Mouse (Mus musculus) stomach, embryonic 14.5 days (tissue): Measurements from ENCODE around the gene 4930523C07Rik. TPM values are rescaled to one million over a fixed set of nuclear protein-coding genes. Genes with fewer than 3 reads are reported as not detected.

Source experiments
- ATAC-seq: fragments of 200-750 bp; cut with Nextera tagmentation; 2 replicates; pipeline ENCODE4 v1.8.0; 2017; ENCODE audit warnings: low read depth, moderate TSS enrichment; ENCODE audit not compliant: insufficient number of reproducible peaks, insufficient read depth, low FRiP score
- H3K27ac ChIP-seq: fragments of 300-500 bp; sonication (generic); 2 replicates; pipeline ENCODE4 v1.5.1; 2014; ENCODE audit warnings: mild to moderate bottlenecking, low read length, moderate library complexity, mixed read lengths
- H3K27me3 ChIP-seq: fragments of 300-500 bp; sonication (generic); 2 replicates; pipeline ENCODE4 v1.6.1; 2014; ENCODE audit warnings: low read length, control low read depth, mixed read lengths; ENCODE audit not compliant: control insufficient read depth, insufficient read depth
- H3K36me3 ChIP-seq: fragments of 300-500 bp; sonication (generic); 2 replicates; pipeline ENCODE4 v1.6.1; 2014; ENCODE audit warnings: mild to moderate bottlenecking, control low read depth, low read length, moderate library complexity, mixed read lengths; ENCODE audit not compliant: control insufficient read depth, insufficient read depth
- H3K4me1 ChIP-seq: fragments of 300-500 bp; sonication (generic); 2 replicates; pipeline ENCODE4 v1.6.1; 2014; ENCODE audit warnings: low read length, control low read depth, mixed read lengths; ENCODE audit not compliant: control insufficient read depth, insufficient read depth
- H3K4me2 ChIP-seq: fragments of 300-500 bp; sonication (generic); replicated peaks from 2 replicates; pipeline ENCODE4 v1.6.1; 2014; ENCODE audit warnings: low read depth, low read length, control low read depth
- H3K4me3 ChIP-seq: fragments of 300-500 bp; sonication (generic); 2 replicates; pipeline ENCODE4 v1.5.1; 2014; ENCODE audit warnings: low read depth, low read length, control low read depth
- H3K9ac ChIP-seq: fragments of 300-500 bp; sonication (generic); replicated peaks from 2 replicates; pipeline ENCODE4 v1.6.1; 2014; ENCODE audit warnings: low read depth, mild to moderate bottlenecking, control low read depth, low read length, moderate library complexity, mixed read lengths
- H3K9me3 ChIP-seq: fragments of 300-500 bp; sonication (generic); 2 replicates; pipeline ENCODE4 v1.6.1; 2016; ENCODE audit warnings: low read depth, low read length, control low read depth; ENCODE audit not compliant: control insufficient read depth
- WGBS: fragments of 180-500 bp; shearing (Covaris S2); extraction: QIAGEN DNeasy Blood & Tissue Kit; methylation state at CpG from one replicate; pipeline ENCODE4 v1.1.7; 2014; 5-methylcytosine and 5-hydroxymethylcytosine counted together
- polyA plus RNA-seq: library from polyadenylated mRNA; unstranded; fragments of >200 nt; fragmentation: Nextera tagmentation; extraction: Ambion mirVana; gene quantifications from 2 replicates; pipeline ENCODE4 v1.2.1, GENCODE M21; 2014

The 4930523C07Rik gene
- polyA plus RNA-seq, 1 experiment from 2014 or later, result 22.1 TPM

- Histone ChIP-seq H3K27me3 (no peaks in the 10 kb centered on the region), H3K4me2 (no peak overlapping the region), H3K9ac (no peak overlapping the region), H3K4me3 (no peak overlapping the region), H3K27ac (no peak overlapping the region), H3K36me3 (no peaks in the 10 kb centered on the region), H3K9me3 (0 out of 2 replicates have a peak, but pooled peaks cover 5% of the 10 kb centered on the region), H3K4me1 (no peaks in the 10 kb centered on the region; the same call in 1 of the 2 replicates)
- WGBS, result 73% methylated on average over 7 of the region's 7 CpGs
- no peak; the same call in 1 of the 2 replicates for ATAC-seq
Observed at GRCm38 (mm10) chr1:160064547-160065144, 20.5 kb downstream of the 4930523C07Rik start.

- Histone ChIP-seq H3K27me3 (no peaks in the 10 kb centered on the region), H3K36me3 (no peaks in the 10 kb centered on the region), H3K9me3 (no peaks in the 10 kb centered on the region), H3K27ac (no peak overlapping the region), H3K4me3 (no peak overlapping the region), H3K4me2 (no peak overlapping the region), H3K9ac (no peak overlapping the region), H3K4me1 (no peaks in the 10 kb centered on the region)
- 58% methylated on average over 14 of the region's 14 CpGs for WGBS
- ATAC-seq, result peak; percentile 57; the same call in 1 of the 2 replicates
Observed at GRCm38 (mm10) chr1:160078882-160079661, 34.9 kb downstream of the 4930523C07Rik start.

- H3K9ac ChIP-seq, result no peak overlapping the region
- H3K4me1 ChIP-seq, result no peaks in the 10 kb centered on the region
- H3K36me3 ChIP-seq, result no peaks in the 10 kb centered on the region
- WGBS, result 29% methylated on average over 2 of the region's 2 CpGs
- no peak overlapping the region for H3K4me3 ChIP-seq
- H3K27me3 ChIP-seq, result no peaks in the 10 kb centered on the region
- H3K27ac ChIP-seq, result no peak overlapping the region
- ATAC-seq, result no peak
- no peak overlapping the region for H3K4me2 ChIP-seq
- H3K9me3 ChIP-seq, result no peaks in the 10 kb centered on the region
Observed at GRCm38 (mm10) chr1:160080800-160081436, 36.7 kb downstream of the 4930523C07Rik start.

- H3K36me3 ChIP-seq, result no peaks in the 10 kb centered on the region
- H3K9ac ChIP-seq, result no peak overlapping the region
- no peaks in the 10 kb centered on the region for H3K9me3 ChIP-seq
- no peaks in the 10 kb centered on the region for H3K4me1 ChIP-seq
- no peak overlapping the region for H3K27ac ChIP-seq
- ATAC-seq, result no peak
- H3K4me2 ChIP-seq, result no peak overlapping the region
- H3K4me3 ChIP-seq, result no peak overlapping the region
- 76% methylated on average over 1 of the region's 1 CpGs for WGBS
- H3K27me3 ChIP-seq, result no peaks in the 10 kb centered on the region
Observed at GRCm38 (mm10) chr1:160082647-160083046, 38.5 kb downstream of the 4930523C07Rik start.

GRCm38 (mm10) chr1:160084239-160084638 is 40.1 kb downstream of the 4930523C07Rik start:
- Histone ChIP-seq H3K4me2 (no peak overlapping the region), H3K4me1 (no peaks in the 10 kb centered on the region), H3K4me3 (no peak overlapping the region), H3K36me3 (no peaks in the 10 kb centered on the region), H3K27ac (no peak overlapping the region), H3K27me3 (no peaks in the 10 kb centered on the region), H3K9me3 (no peaks in the 10 kb centered on the region), H3K9ac (no peak overlapping the region)
- WGBS, result 83% methylated on average over 1 of the region's 1 CpGs
- ATAC-seq, result no peak

GRCm38 (mm10) chr1:160086651-160087050 is 42.5 kb downstream of the 4930523C07Rik start:
- Histone ChIP-seq H3K27ac (no peak overlapping the region), H3K4me3 (no peak overlapping the region), H3K36me3 (no peaks in the 10 kb centered on the region), H3K4me1 (no peaks in the 10 kb centered on the region), H3K4me2 (no peak overlapping the region), H3K27me3 (no peaks in the 10 kb centered on the region), H3K9ac (no peak overlapping the region), H3K9me3 (no peaks in the 10 kb centered on the region)
- WGBS, result 60% methylated on average over 2 of the region's 2 CpGs
- ATAC-seq, result no peak

GRCm38 (mm10) chr1:160099659-160100302 is 55.6 kb downstream of the 4930523C07Rik start:
- no peak overlapping the region for H3K4me2 ChIP-seq
- ATAC-seq, result no peak
- WGBS, result 86% methylated on average over 5 of the region's 5 CpGs
- H3K9me3 ChIP-seq, result no peaks in the 10 kb centered on the region
- H3K4me3 ChIP-seq, result no peak overlapping the region
- no peaks in the 10 kb centered on the region for H3K4me1 ChIP-seq
- H3K27ac ChIP-seq, result no peak overlapping the region
- no peaks in the 10 kb centered on the region for H3K27me3 ChIP-seq
- no peak overlapping the region for H3K9ac ChIP-seq
- H3K36me3 ChIP-seq, result no peaks in the 10 kb centered on the region

GRCm38 (mm10) chr1:160100996-160101395 is 56.8 kb downstream of the 4930523C07Rik start:
- Histone ChIP-seq H3K9ac (no peak overlapping the region), H3K4me1 (no peaks in the 10 kb centered on the region), H3K4me3 (no peak overlapping the region), H3K27me3 (no peaks in the 10 kb centered on the region), H3K36me3 (no peaks in the 10 kb centered on the region), H3K27ac (no peak overlapping the region), H3K9me3 (no peaks in the 10 kb centered on the region), H3K4me2 (no peak overlapping the region)
- WGBS, result 78% methylated on average over 5 of the region's 5 CpGs
- no peak for ATAC-seq
